ENCODE assay signal across 8 mouse cellular contexts in genomic region chr3:102205458-102205830, GRCm38 (mm10). TPM values are rescaled to one million over a fixed set of nuclear protein-coding genes. Genes with fewer than 3 reads are reported as not detected.
DNase-seq lines count a peak whose midpoint lies in the region; ATAC-seq and TF ChIP-seq lines count a peak whose summit lies in the region.
"Had no signal": no experiment of that assay in that cellular context is flagged by ENCODE, and none has a peak within 500 bp of the region (broad histone marks: within the 10 kb centered on the region; RNA-seq: fewer than 3 reads in every experiment).

No protein-coding gene starts in this region.

- no peaks in the 10 kb centered on the region for H3K36me3 ChIP-seq in neural tube, embryonic 11.5 days (ENCODE audit: control insufficient read depth, insufficient read depth, low read length)
- no peaks in the 10 kb centered on the region for H3K36me3 ChIP-seq in hindbrain, embryonic 10.5 days
- H3K36me3 ChIP-seq in liver, postnatal 0 days (replicated peaks; ENCODE audit: insufficient read depth, low read length), result no peaks in the 10 kb centered on the region

- H3K9ac ChIP-seq in neural tube, embryonic 11.5 days (ENCODE audit: low read length), result no peak overlapping the region
- no peak overlapping the region for H3K9ac ChIP-seq in liver, postnatal 0 days (replicated peaks)

- WGBS in neural tube, embryonic 11.5 days, result 4% methylated on average over 7 of the region's 7 CpGs
- WGBS in hindbrain, embryonic 10.5 days, result 3% methylated on average over 7 of the region's 7 CpGs
- 13% methylated on average over 7 of the region's 7 CpGs for WGBS in liver, postnatal 0 days (ENCODE audit: insufficient replicate concordance)

- H3K9me3 ChIP-seq in neural tube, embryonic 11.5 days (ENCODE audit: control insufficient read depth, low read length), result no peaks in the 10 kb centered on the region
- no peaks in the 10 kb centered on the region for H3K9me3 ChIP-seq in hindbrain, embryonic 10.5 days
- H3K9me3 ChIP-seq in liver, postnatal 0 days (ENCODE audit: low read length), result no peaks in the 10 kb centered on the region

- H3K27me3 ChIP-seq in neural tube, embryonic 11.5 days (ENCODE audit: control insufficient read depth, insufficient read depth, low read length), result peaks cover 4% of the 10 kb centered on the region; the same call in 1 of the 2 replicates
- peaks cover 60% of the 10 kb centered on the region for H3K27me3 ChIP-seq in hindbrain, embryonic 10.5 days (ENCODE audit: insufficient read depth, poor library complexity, severe bottlenecking)
- peaks cover 45% of the 10 kb centered on the region for H3K27me3 ChIP-seq in liver, postnatal 0 days (ENCODE audit: insufficient read depth, low read length)
- H3K27me3 ChIP-seq: Patski had no signal

- TF ChIP-seq EP300 in liver, postnatal 0 days (IDR thresholded peaks at IDR 0.05; ENCODE audit: low read depth), result no peak

- no peak overlapping the region for H3K27ac ChIP-seq in neural tube, embryonic 11.5 days (ENCODE audit: low read depth, low read length)
- H3K27ac ChIP-seq in hindbrain, embryonic 10.5 days, result no peak overlapping the region
- no peak overlapping the region for H3K27ac ChIP-seq in liver, postnatal 0 days (ENCODE audit: low read depth)

- H3K4me2 ChIP-seq in neural tube, embryonic 11.5 days (ENCODE audit: low read depth), result peak overlapping the region; percentile 92; the same call in 1 of the 2 replicates
- peak overlapping the region; percentile 76; the same call in 1 of the 2 replicates for H3K4me2 ChIP-seq in liver, postnatal 0 days (ENCODE audit: low read depth, low read length)

- H3K4me3 ChIP-seq in neural tube, embryonic 11.5 days (ENCODE audit: low read depth, low read length), result no peak overlapping the region
- H3K4me3 ChIP-seq in hindbrain, embryonic 10.5 days, result peak overlapping the region; percentile 78
- H3K4me3 ChIP-seq in liver, postnatal 0 days (ENCODE audit: low read depth, low read length), result no peak overlapping the region

- no peak for ATAC-seq in neural tube, embryonic 11.5 days (ENCODE audit: insufficient read depth, low FRiP score, low TSS enrichment)
- ATAC-seq in liver, postnatal 0 days, result no peak
- ATAC-seq: Patski had no signal

- peaks cover 8% of the 10 kb centered on the region for H3K4me1 ChIP-seq in neural tube, embryonic 11.5 days (ENCODE audit: control insufficient read depth, insufficient read depth, low read length)
- peaks cover 45% of the 10 kb centered on the region for H3K4me1 ChIP-seq in hindbrain, embryonic 10.5 days (replicated peaks)
- H3K4me1 ChIP-seq in liver, postnatal 0 days (ENCODE audit: insufficient read depth), result peaks cover 11% of the 10 kb centered on the region; the same call in 1 of the 2 replicates

- no peak for TF ChIP-seq CTCF in liver, postnatal 0 days (IDR thresholded peaks at IDR 0.05; ENCODE audit: low read depth)

- peak; percentile 44 for DNase-seq in neural tube, embryonic 11.5 days (ENCODE audit: low spot score)
- no peak for DNase-seq in neural tube, embryonic 10.5 days (ENCODE audit: extremely low spot score, low spot score)
- DNase-seq in hindbrain, embryonic 10.5 days (ENCODE audit: low spot score), result peak; percentile 33
- DNase-seq in liver, postnatal 0 days, result no peak
- DNase-seq in c-Kit-positive CD71-positive TER-119-positive erythroid progenitor cells, embryonic 14.5 days (ENCODE audit: low spot score), result no peak
- DNase-seq in cerebellum, postnatal 36 days, result no peak
- no peak for DNase-seq in kidney, adult 18-20 months

RNA-seq across cellular contexts. Expression of gene Vangl1, which starts 1.0 kb away (rescaled TPM):
- polyA plus RNA-seq in neural tube, embryonic 11.5 days (2014; fragmentation: Nextera tagmentation; extraction: Ambion mirVana), result 13.4 and 15.1 TPM in 2 replicates
- 13.9 and 14.7 TPM in 2 replicates for polyA plus RNA-seq in hindbrain, embryonic 10.5 days (2016; fragmentation: Nextera tagmentation; extraction: Ambion mirVana)
- polyA plus RNA-seq in liver, postnatal 0 days (2015; fragmentation: Nextera tagmentation; extraction: Ambion mirVana), result 21.4 and 22.8 TPM in 2 replicates

Comparison
In these comparisons a context has a peak if more than half of its experiments do, and no peak if none do; other contexts are left out.
1. DNase-seq: peak in neural tube, embryonic 11.5 days (single experiment) and hindbrain, embryonic 10.5 days (single experiment); none in neural tube, embryonic 10.5 days (single experiment), liver, postnatal 0 days (single experiment), c-Kit-positive CD71-positive TER-119-positive erythroid progenitor cells, embryonic 14.5 days (single experiment), cerebellum, postnatal 36 days (0 of 2) and kidney, adult 18-20 months (single experiment).